Mouse (Mus musculus) heart, adult 18-20 months (tissue): Measurements from ENCODE around the gene Srl. TPM values are rescaled to one million over a fixed set of nuclear protein-coding genes. Genes with fewer than 3 reads are reported as not detected.

Source experiments
- total RNA-seq, 2 experiments: library from RNA; stranded (reverse); gene quantifications; 2 replicates each; pipeline ENCODE4 v1.2.3; 2021

Gene Srl
- total RNA-seq, 2 experiments from 2014 or later = 782 to 831 TPM

Other genes with a start within 250 kb of the Srl start
- gene Adcy9, start 121.3 kb downstream of the Srl start, total RNA-seq = 10 to 100 TPM; 21.8 to 22.3 TPM
- gene Tfap4, start 18.0 kb upstream of the Srl start, total RNA-seq = 1 to 10 TPM; 2.1 to 2.6 TPM
- 1 to 10 TPM; 6.2 to 8.5 TPM for gene Glis2, start 52.9 kb upstream of the Srl start, total RNA-seq
- 100 to 1,000 TPM; 154 TPM for gene Pam16, start 83.2 kb upstream of the Srl start, total RNA-seq
- 1 to 10 TPM; 7.7 to 9.7 TPM for gene Vasn, start 98.1 kb upstream of the Srl start, total RNA-seq
- 100 to 1,000 TPM; 152 to 155 TPM for gene Dnaja3, start 98.2 kb upstream of the Srl start, total RNA-seq
- 10 to 100 TPM; 12.7 to 14.2 TPM for gene Coro7, start 138.0 kb upstream of the Srl start, total RNA-seq
- 1 to 10 TPM; 2.0 to 3.0 TPM for gene Nmral1, start 177.5 kb upstream of the Srl start, total RNA-seq
- 10 to 100 TPM; 76.9 to 95.9 TPM for gene Hmox2, start 184.5 kb upstream of the Srl start, total RNA-seq
- gene Cdip1, start 248.5 kb upstream of the Srl start, total RNA-seq = 10 to 100 TPM; 60.1 to 68.1 TPM